Mouse (Mus musculus) CD4-positive naive resting alpha-beta T cell, adult 76 days (primary cell): ENCODE measurements around the gene Maneal. TPM values are rescaled to one million over a fixed set of nuclear protein-coding genes. Genes with fewer than 3 reads are reported as not detected.

Experiments
- total RNA-seq: library from RNA; stranded (reverse); gene quantifications from one replicate; pipeline ENCODE4 v1.2.4, GENCODE M21; 2023

The Maneal gene
- total RNA-seq: 2.7 TPM

DNA sequence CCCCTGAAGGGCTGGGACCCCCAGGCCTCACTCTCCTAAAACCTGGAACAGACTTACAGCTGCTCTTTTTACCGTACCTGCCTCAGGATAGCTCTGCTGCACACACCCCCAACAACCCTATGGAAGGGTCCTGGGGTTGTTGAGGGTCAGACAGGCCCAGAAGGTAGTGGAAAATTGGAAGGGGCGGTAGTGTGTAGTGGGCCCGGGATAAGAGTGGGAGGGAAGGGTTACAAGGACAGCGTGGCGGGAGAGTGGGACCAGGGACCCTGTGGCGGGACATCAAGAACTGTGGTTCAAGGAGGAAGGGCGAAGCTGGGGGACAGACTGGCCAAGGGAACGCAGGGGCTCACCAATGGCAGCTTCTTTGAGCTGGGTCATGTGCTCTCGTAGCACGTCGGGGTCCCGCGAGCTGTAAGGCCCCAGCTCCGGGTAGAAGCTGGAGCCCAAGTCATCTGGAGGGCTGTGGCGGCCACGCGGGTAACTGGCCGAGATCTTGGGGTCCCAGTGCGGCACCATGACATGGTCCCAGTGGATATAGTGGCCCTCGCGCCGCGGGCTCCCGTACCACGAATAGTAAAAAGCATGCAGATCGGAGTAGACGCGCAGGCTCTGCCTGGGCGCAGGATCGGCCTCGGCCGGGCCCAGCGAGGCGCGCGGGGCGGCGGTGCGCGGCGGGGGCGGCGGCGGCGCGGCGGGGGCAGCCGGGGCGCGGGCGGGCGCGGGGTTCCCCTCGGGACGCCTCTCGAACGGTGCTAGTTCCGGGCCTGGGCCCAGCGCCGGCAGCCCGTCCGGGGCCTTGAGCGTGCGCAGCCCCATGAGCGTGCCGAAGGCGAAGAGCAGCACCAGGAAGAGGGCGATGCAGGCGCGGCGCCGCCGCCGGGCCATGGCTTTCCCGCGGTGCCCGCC, at the start of gene Maneal:
Gene Maneal, minus strand, starts transcription at position 889 of the 906 bp plus-strand sequence.

GRCm38 (mm10) chr4:124880599-124880998, 18.6 kb upstream of the Maneal start, which contains the start of gene Epha10:
Gene Epha10, plus strand, starts transcription at chr4:124880899.

DNA sequence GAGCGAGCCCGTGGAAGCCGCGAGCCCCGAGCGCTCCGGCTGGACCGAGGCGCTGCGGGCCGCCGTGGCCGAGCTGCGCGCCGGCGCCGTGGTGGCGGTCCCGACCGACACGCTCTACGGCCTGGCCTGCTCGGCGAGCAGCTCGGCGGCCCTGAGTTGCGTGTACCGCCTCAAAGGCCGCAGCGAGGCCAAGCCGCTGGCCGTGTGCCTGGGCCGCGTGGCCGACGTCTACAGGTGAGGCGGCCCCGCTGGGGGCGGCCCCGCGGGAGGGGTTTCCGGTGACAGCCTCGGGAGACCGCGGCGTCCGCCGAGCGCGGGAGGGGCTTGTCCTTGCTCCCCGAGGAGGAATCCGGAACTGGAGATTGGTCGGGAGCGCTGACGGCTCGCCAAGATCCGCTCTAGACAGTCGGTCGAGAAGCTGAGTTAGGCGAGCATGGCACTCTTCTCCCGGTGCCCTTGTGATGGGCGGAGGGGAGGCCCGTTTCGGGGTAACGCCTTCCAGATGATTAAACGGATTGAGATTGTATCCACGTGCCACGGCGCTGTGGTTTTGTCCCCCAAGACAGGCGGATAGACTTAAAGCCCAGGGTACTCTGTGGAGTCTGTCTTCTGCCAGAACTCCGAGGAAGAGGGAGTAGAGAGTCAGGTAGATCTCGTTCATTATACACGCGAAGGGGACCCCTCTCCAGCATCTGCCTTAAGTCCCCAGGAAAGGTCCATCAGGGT, 10.9 kb downstream of the Maneal start, which contains the start of gene 1110065P20Rik:
Gene 1110065P20Rik, minus strand, starts transcription at position 264 of the 726 bp plus-strand sequence.

GRCm38 (mm10) chr4:124850261-124850913, 11.6 kb downstream of the Maneal start, which contains the start of gene Yrdc:
Gene Yrdc, plus strand, starts transcription at chr4:124850679.

Other genes with a start within 250 kb of the Maneal start
- gene Pou3f1, start 205.4 kb downstream of the Maneal start, total RNA-seq: not detected
- gene Utp11, start 168.6 kb downstream of the Maneal start, total RNA-seq: 20.9 TPM
- 15.2 TPM for gene Fhl3, start 161.5 kb downstream of the Maneal start, total RNA-seq
- 54.8 TPM for gene Sf3a3, start 147.4 kb downstream of the Maneal start, total RNA-seq
- gene Inpp5b, start 120.3 kb downstream of the Maneal start, total RNA-seq: 80.5 TPM
- gene Mtf1, start 60.1 kb downstream of the Maneal start, total RNA-seq: 33.3 TPM
- 127 TPM for gene Yrdc, start 11.5 kb downstream of the Maneal start, total RNA-seq
- gene 1110065P20Rik, start 11.0 kb downstream of the Maneal start, total RNA-seq: 16.8 TPM
- not detected for gene Epha10, start 18.7 kb upstream of the Maneal start, total RNA-seq
- 16.2 TPM for gene 9930104L06Rik, start 74.9 kb upstream of the Maneal start, total RNA-seq
- gene Cdca8, start 77.1 kb upstream of the Maneal start, total RNA-seq: 2.8 TPM
- gene Rspo1, start 124.3 kb upstream of the Maneal start, total RNA-seq: not detected
- 94.0 TPM for gene Gnl2, start 154.4 kb upstream of the Maneal start, total RNA-seq
- not detected for gene Dnali1, start 203.5 kb upstream of the Maneal start, total RNA-seq
- gene Snip1, start 204.5 kb upstream of the Maneal start, total RNA-seq: 42.9 TPM
- gene Meaf6, start 223.0 kb upstream of the Maneal start, total RNA-seq: 48.4 TPM